Mouse (Mus musculus) CD4-positive helper T cell, adult 2 months (primary cell): ENCODE results near the gene Vmn1r60.
"Not testable (repeated sequence)": the region's sequence is repeated elsewhere in the genome, so short reads cannot be mapped to it uniquely, and the experiment has no call there.

ENCODE experiments used
- DNase-seq: peaks from one replicate; pipeline ENCODE4 v3.0.0-alpha.2; 2012; ENCODE audit warnings: low read depth, missing footprints, low spot score

The Vmn1r60 gene

DNA sequence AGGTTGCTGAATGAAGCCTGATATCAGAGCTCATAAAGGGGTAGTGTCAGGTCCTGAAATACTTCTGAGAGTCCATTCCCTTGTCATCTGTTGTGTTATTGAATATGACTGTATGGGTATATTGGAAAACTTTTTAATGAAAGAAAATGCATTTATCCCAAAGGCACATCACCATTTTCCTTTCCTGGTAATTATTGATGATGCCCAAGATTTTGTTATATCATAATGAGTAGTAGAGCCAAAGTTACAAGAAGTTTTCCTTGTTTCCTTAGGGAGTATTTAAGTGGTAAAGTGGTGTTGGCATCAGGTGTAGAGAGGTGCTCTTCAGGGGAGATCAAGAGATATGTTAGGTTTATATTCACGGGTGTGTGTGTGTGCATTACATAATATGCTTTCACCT is at the start of gene Vmn1r60:
Gene Vmn1r60 (minus strand): TSS at position 101 of the 400 bp plus-strand sequence.
- DNase-seq = not testable (repeated sequence)

DNA sequence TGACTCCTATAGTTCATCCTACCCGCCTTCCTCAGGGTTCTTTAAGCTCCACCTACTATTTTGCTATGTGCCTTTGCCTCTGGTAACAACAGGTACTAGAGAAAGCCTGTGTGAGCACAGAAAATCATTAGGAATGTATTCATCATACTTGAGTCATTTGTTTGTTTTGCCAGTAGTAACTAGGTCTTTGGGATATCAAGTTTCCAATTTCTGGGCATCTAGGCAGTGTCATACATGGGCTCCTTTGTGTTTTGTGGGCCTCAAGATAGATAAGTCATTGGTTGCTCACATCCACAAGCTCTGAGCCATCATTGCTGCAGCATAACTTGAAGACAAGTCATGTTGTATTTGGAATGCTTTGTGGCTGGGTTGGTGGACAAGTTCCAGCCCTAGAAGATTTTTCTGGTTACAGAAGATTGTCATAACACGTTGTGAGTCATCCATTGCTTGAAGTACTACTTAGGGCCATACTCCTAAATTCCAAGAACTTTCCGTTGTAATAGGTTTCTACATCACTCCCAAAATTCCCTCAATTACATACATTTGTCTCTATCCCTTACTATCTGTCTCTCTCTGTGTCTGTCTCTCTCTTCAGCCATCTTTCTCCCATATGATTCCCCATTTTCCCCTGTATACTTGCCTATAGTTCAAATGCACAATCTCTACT is 6.2 kb downstream of the Vmn1r60 start:
- not testable (repeated sequence) for DNase-seq

DNA sequence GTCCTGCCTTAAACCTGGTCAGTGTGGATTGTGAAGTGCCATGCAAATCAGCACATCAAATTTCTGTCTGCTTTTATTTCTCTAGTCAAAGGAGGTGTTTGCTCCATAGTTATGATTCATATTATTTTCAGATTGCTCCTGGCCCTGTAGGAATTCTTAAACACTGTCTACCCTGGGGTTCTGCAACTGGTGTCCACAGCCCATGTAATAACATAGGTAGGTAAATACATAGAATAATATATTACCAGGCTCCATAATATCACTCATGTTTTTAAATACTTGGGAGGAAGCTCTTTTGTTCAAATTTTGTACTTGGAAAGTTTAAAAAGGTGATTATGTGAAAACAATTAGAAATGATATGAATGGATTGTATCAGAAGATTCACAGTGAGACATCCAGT is 53.3 kb downstream of the Vmn1r60 start, which contains the start of gene Vmn2r28:
Gene Vmn2r28 (minus strand): TSS at position 101 of the 400 bp plus-strand sequence.
- DNase-seq = not testable (repeated sequence)
